Mouse (Mus musculus) G1E (cell line): ENCODE data around the gene 1700069L16Rik.

Source experiments
- CTCF ChIP-seq: IDR thresholded peaks from 2 replicates; pipeline ENCODE4 v1.5.1; 2012; ENCODE audit warnings: low read depth, low read length, inconsistent platforms, mixed read lengths
- GATA1 ChIP-seq: IDR thresholded peaks from 2 replicates; pipeline ENCODE4 v1.6.1; 2012; ENCODE audit warnings: borderline replicate concordance, low read length, inconsistent platforms, mixed read lengths
- POLR2AphosphoS5 ChIP-seq: IDR thresholded peaks from 2 replicates; pipeline ENCODE4 v1.6.1; 2012; ENCODE audit warnings: low read depth, low read length, inconsistent platforms; ENCODE audit not compliant: insufficient replicate concordance
- TAL1 ChIP-seq: conservative IDR thresholded peaks from 2 replicates; pipeline ENCODE4 v1.6.1; 2012; ENCODE audit warnings: low read depth, low read length, inconsistent platforms, mixed read lengths

DNA sequence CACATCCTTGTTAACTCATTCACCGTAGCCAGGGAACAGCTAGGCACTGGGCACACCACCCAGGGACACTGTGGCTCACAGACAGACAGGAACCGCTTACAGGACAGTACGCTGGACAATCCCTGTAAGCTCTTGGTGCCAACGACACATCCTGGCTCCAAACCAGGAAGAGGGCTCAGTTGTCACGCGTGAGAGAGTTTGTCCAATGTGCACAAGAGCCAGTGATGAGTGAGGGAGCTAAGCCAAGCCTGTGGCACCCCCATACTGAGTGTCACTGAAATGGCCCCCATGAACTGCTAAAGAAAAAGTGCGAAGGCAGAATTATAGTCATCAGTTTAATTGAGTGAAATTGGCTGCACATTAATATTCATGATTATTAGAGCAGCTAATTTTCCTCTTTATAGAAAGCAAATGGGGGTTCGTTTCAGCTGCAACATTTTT, 5.3 kb downstream of the 1700069L16Rik start:
- TF ChIP-seq TAL1 (no peak), CTCF (no peak), GATA1 (no peak), POLR2AphosphoS5 (no peak)
